Mouse (Mus musculus) megakaryocyte progenitor cell, adult 5-6 weeks (primary cell): ENCODE results near the gene Nav2. TPM values are rescaled to one million over a fixed set of nuclear protein-coding genes. Genes with fewer than 3 reads are reported as not detected.
A peak's percentile ranks its signal among the peaks of the same experiment; 100 is the strongest.

Source experiments
- ATAC-seq: replicated peaks from 2 replicates; pipeline ENCODE4 v1.8.0; 2016; ENCODE audit warnings: mild to moderate bottlenecking, moderate TSS enrichment, inconsistent platforms; ENCODE audit not compliant: poor library complexity
- total RNA-seq, 2 experiments: library from RNA; stranded (forward) in 1 of 2; stranded (reverse) in 1 of 2; fragments of 157-497, 149-512 nt in 1 of 2; fragments of 200-1000 nt in 1 of 2; gene quantifications; 2 replicates each; pipeline versions ENCODE4 v1.2.3 to v1.2.4; 2015 to 2017

The Nav2 gene
- total RNA-seq, 2 experiments from 2014 or later = 16.4 to 27.0 TPM

GRCm38 (mm10) chr7:49190231-49190985 is 281.9 kb downstream of the Nav2 start:
- peak; percentile 74 for ATAC-seq

- no peak for ATAC-seq
These were observed 282.7 kb downstream of the Nav2 start for GRCm38 (mm10) chr7:49191081-49191678.

GRCm38 (mm10) chr7:49192061-49192695 is 283.7 kb downstream of the Nav2 start:
- ATAC-seq = no peak

DNA sequence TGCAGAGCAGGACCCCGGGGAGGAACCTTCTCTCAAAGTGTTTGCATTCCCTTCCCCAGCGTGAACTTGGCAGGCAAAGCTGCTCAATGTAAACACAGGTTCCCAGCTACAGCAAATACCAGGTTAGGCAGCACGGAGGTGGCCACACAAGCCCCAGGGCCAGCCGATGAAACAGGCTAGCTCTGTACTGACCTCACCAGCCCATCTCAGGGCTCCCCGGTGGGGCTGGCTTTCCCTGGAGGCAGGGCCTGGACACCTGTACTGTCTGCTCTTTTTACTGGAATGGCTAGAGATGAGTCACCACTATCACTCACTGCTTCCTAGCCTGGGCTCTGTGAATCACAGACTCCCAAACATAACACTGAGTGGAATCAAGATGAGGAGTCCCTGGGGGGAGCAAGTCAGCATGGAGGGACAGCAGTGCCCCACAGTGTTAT is 287.2 kb downstream of the Nav2 start:
- no peak for ATAC-seq

DNA sequence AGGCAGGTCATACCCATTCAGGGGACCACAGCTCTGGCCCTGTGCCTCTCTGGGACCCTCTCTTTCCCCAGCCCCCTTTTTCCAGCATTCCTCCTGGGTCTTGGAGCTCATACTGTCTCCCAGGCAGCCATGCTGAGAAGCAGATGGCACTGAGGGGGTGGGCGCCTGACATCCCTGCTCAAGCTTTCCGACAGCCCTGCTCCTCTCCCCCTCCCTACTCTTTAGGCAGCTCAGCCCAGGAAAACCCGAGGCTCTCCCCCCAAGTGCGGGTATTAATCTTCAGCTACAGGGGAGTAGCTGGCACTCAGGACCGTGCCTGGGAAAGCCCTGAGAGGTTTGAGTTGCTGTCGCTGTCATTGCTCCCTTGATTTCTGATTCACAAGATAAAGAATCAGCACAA is 290.9 kb downstream of the Nav2 start:
- ATAC-seq = no peak

DNA sequence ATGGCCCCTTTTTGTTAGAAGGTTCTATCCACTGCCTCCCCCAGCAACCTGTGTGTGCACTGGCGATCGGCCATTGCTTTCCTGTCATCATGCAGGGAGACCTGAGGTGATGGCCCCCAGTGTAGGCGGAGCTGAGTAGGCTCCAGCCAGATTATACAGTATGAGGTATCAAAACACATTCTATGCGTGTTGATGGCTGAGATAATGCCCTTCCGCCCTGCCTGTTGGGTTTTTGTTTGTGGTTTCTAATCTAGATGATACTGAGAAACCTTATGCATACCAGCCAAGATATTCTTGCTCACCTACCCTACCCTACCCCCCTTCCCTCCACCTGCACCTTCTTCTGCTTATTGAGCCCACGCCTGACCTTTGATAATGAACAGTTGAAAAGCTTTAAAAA is 291.8 kb downstream of the Nav2 start:
- ATAC-seq = no peak

DNA sequence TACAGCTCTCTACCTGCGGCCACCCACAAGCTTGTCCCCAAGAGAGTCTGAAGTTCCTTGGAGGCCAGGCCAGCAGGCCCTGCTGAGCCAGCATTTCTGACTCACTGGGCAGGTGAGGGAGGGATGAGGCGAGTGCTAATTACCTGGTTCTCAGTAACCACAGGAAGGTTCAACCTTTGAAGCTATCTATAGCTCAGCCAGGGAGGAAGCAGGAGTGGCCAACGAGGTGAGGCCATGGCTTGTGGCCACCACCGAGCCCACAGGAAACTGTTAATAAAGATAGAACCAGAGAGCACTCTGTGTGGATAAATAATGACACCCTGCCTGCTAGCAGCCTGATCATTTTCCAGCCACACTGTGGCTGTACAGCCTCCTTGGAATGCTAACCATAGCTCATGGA is 294.5 kb downstream of the Nav2 start:
- peak; percentile 29; the same call in 1 of the 2 replicates for ATAC-seq

GRCm38 (mm10) chr7:49204856-49205255 is 296.3 kb downstream of the Nav2 start:
- no peak for ATAC-seq

- ATAC-seq = no peak
These were observed 297.0 kb downstream of the Nav2 start for GRCm38 (mm10) chr7:49205551-49205950.

DNA sequence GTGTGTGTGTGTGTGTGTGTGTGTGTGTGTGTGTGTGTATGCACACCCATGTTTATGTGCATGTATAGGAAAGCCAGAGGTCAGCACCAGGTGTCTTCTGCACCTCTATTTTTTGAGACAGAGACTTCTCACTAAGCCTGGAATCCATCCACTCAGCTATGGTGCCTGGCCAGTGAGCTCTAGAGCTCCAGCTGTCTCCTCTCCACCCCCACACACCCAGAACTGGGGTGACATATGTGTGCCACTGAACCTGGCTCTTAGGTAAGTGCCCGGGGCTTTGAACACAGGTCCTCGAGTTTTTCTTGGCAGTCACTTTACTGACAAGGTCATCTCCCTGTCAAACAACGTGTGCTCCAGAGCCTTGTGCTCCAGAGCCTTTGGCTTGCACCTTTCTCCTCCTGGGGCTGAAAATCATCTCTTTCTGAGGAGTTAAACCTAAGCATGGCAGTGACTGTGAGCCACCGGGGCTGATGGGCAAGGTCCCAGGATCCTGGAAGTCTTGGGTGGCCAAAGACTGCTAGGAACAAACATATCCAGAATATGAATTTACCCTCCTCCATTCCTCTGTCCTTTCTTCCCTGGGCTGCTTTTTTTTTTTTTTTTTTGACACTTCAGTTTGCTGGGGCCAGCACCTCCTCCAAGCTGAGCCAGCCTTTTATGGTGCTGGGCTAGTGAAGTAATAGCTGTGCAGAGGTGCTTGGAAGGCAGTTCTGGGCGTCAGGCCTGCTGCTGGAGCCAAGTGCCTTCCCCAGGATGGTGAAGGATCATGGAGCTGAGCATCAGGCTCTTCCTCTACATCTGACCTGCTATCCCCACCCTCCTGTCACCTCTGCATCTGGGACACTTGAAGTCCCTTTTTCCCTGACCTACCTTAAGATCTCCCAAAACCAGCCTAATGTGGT is 298.5 kb downstream of the Nav2 start:
- ATAC-seq = no peak

DNA sequence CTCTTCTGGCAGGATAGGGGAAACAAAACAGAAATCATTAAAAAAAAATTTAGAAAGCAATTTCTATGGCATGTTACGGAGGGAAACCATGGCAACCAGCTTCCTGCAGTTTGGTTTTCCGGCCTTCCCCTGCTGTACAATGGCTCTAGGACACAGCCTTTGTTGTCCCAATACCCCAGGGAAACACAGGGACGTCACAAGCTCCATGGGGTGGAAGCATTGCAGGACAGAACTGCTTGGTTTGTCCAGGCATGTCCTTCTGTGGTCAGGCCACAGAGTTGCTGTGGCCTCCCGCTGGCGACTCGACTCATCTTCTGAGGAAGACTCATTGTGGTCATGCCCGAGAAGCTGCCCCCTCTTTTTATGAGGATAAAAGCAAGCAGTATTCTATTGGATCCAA is 301.0 kb downstream of the Nav2 start:
- ATAC-seq = no peak

GRCm38 (mm10) chr7:49210721-49211120 is 302.2 kb downstream of the Nav2 start:
- ATAC-seq = no peak

DNA sequence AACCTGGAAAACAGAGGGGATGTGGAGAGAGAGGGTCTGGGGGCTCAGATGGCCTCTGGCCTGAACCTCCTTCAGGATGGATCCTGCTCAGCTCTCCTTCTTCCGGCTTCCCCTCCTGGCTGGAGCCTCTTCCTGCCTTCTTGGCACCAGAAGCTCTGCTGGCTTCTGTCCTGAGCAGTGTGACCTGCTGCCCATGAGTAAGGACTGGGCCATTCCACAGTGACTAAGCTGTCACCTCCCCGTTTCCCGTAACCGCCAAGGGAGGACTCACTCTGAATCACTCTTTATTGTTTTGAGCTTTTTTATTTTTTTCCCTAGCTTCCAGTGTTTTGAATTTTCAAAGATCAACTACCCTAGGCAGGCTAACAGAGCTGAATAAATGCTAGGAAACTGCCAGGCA is 304.5 kb downstream of the Nav2 start:
- no peak for ATAC-seq

- no peak for ATAC-seq
These were observed 309.3 kb downstream of the Nav2 start for GRCm38 (mm10) chr7:49217786-49218185.

DNA sequence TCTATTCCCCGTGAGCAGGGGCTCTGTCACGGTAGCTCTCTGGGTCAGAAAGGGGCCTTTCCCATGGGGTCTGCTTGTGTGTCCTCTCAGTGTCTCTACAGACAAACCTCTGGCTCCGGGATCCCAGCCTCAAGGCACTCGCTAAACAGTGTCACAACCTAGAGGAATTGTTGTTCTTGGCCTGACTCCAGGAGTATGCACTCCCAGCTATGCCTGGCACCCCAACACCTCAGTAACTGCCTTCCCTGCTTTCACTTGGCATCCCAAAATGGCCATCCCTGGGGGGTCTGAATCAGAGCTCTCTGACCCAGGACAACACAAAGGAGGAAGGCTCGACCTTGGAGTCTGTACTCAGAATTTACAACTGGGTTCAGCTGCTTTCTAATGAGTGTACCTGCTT is 317.2 kb downstream of the Nav2 start:
- no peak for ATAC-seq

DNA sequence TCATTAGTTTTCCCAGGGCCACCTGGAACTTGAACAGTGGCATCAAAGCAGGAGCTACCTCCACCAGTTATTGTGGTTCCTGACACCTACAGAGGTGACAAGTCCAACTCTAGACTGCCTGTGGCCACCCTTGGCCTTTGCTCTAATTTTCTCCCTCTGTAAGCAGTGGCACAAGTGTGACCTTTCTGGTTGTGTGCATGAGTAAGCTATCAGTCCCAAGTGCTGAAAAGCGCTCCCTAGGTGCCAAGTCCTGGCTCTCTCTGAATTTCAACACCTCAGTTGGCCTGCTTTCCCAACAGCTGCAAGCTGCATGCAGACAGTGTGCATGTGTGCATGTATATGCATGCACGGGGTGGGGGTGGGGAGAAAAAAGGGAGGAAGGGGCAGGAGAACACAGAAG is 324.5 kb downstream of the Nav2 start:
- no peak for ATAC-seq

DNA sequence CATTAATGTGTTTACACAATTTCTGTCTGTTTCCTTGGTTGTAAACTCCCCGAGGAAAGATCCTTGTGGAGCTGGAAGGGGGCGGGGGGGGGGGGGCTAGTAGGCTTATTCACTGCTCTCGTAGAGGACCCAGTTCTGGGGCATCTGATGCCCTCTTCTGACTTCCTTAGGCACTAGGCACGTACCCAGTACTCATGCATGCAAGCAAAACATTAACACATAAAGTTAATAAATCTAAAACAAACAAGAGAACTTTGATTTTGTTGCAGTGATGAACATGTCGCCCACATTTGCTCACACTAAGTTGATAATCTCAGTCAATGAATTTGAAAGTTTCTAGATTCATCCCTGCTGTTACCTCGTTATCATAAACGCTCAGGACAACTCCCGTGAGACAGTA is 325.8 kb downstream of the Nav2 start:
- ATAC-seq = no peak

DNA sequence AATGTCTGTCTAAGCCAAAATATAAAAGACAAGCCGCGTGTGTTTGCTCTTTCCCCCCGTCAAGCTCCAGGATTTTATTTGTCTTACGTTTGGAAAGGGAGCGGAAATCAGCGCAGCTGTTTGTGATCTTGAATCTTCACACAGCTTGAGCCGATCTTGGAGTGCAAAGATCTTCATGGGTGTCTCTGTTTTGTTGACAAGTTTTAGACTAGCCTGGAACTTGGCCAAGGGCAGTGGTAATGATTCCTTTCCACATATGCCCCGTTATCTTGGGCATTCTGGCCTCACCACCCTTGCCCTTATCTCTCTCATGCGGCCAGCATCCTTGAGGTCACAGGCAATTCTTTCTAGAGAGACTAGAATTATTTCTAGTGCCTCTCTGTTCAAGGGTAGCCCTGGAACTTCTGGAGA is 326.8 kb downstream of the Nav2 start:
- ATAC-seq = peak; percentile 87

- ATAC-seq = no peak
These were observed 327.3 kb downstream of the Nav2 start for GRCm38 (mm10) chr7:49235821-49236220.

GRCm38 (mm10) chr7:49240461-49240860 is 331.9 kb downstream of the Nav2 start:
- peak; percentile 73 for ATAC-seq

DNA sequence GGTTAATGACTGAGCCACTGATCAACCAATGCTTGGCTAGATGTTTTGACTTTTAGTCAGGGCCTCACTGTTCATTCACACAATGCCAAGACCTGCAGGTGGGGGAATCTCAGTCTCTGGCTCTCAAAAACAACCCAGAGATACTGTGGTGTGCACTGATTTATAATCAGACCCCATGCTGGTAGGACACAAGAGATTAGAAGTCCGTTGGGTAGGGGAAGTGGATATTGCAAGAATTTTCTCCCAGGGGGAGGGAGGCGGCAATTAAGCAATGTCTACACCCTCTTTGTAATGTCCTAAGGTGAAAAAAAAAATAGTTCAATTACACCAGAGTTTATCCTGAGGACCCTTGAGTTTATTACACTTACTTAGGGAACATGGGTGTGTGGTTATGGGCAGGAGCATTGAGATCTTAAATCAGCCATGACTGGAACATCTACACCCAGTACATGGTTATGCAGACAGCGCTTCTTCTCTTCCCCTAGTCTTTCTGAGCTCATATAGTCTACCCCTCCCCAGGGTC is 332.8 kb downstream of the Nav2 start:
- ATAC-seq = peak; percentile 56
